Mouse (Mus musculus) monocyte, adult 2 months (primary cell): ENCODE measurements around the gene Cadps2.

ENCODE experiments used
- DNase-seq, 2 experiments: peaks; one replicate each; pipeline ENCODE4 v3.0.0; 2022; ENCODE audit warnings: low spot score in 2 of 2, low read depth in 1 of 2

Gene Cadps2

DNA sequence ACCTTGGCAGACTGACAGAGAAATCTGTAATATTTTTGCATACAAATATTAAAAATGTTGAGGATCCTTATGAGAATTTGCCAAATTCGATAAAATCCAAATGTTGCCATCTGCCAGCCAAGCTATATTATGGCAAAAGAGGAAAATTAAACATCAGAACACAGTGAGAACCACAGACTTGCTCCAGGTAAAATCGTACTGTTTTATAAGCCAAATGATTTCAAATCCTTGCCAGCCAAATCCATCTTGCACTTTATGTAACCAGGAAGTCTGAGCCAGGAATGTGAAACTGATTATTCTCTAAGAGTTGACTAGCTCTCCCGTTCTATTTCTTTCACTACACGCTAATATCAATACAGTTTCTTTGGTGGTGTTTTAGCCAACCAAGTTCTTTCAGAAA lies 269.5 kb downstream of the Cadps2 start:
- no peak for DNase-seq

DNA sequence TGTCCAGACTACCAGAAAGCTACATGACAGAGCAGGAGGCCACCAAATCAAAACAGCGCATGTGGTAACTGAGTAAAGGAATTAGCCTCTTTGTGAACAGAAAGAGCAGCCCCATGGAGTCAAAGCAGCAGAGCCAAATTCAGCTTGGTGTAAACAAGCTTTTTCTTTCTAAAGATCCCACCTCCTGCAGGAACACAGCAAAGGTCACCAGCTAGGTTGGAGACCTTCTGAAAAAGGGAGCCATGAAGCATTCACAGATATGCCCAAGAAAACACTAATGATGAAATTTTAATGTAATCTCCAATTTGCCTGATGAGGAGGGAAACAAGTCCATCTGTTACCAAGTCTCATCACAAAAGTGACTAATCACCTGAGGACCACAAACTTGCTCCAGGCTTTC lies 270.5 kb downstream of the Cadps2 start:
- no peak for DNase-seq

GRCm38 (mm10) chr6:23567651-23568050 lies 271.6 kb downstream of the Cadps2 start:
- DNase-seq = no peak

- no peak for DNase-seq
Observed at GRCm38 (mm10) chr6:23549874-23550273, 289.3 kb downstream of the Cadps2 start.

DNA sequence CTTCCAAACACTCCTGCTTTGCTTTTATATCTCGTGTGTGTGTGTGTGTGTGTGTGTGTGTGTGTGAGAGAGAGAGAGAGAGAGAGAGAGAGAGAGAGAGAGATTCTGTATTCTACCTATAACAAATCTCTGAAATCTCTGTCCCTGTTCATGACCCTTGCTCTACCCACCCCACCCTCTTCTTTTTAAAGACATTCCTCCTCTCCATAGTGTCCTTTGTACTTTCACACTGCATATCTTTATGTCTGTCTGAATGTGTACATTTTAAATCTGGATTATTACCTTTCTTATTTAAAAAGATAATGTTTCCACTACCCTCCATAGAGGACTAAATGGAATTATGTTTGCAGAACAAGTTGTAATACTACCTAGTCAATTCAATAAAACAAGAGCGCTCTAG lies 315.5 kb downstream of the Cadps2 start:
- no peak for DNase-seq

GRCm38 (mm10) chr6:23522556-23522955 lies 316.7 kb downstream of the Cadps2 start:
- DNase-seq = no peak

DNA sequence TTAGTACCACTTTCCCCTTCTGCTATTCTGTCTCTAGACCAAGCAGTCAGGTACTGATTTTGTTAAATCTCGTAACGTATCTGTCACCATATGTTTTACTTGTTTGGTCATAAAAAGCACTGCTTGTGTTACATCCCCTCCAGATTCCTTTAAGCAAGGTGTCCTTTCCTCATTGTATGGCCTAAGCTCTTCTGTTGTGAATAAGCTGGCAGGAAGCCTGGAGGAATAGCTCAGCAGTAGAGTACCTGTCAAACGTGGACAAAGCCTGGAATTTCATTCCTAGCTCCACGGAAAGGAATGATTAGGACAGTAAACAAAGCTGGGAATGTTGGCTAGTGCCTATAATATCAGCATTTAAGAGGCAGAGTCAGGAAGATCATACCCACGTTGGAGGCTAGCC lies 340.6 kb downstream of the Cadps2 start:
- DNase-seq = no peak

GRCm38 (mm10) chr6:23491804-23492203 lies 347.4 kb downstream of the Cadps2 start:
- no peak for DNase-seq

GRCm38 (mm10) chr6:23490431-23490830 lies 348.8 kb downstream of the Cadps2 start:
- DNase-seq = no peak

DNA sequence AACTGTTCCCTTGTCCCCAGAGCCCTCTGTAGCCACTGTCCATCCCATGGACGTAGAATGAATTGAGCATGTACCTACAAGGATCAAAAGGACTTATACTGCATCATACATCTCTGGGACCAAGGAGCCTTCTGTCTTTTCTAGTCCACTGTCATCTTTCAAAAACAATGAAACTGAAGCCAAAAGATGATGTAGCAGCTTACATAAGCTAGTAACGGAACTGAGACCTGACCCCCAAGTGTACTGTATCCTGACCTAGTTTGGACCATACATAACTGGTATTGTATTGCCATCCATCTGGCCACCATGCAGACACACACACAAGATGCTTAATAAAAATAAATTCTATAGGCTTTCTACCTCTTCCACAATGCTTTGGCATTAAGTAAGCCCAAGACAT lies 350.2 kb downstream of the Cadps2 start:
- DNase-seq = no peak

- DNase-seq = no peak
Observed at GRCm38 (mm10) chr6:23472686-23473085, 366.5 kb downstream of the Cadps2 start.

- no peak for DNase-seq
Observed at GRCm38 (mm10) chr6:23471830-23472229, 367.4 kb downstream of the Cadps2 start.

DNA sequence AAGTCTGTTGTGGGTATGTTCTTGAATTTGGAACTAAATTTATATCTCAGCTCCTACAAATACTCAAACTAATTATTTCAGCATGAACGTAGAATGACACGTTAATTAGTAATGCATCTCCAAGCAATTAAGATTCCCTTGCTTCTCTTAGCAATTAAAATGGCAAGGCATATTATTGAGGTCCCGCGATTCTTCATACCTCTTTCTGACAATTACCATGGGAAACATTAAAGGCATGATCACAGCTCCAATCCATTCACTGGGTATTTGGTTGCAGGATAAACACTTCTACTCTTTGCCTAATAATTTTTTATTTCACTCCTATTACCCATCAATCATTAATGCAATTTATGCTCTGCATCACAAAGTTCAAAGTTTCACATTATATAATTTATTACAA lies 371.3 kb downstream of the Cadps2 start:
- no peak for DNase-seq

- DNase-seq = no peak
Observed at GRCm38 (mm10) chr6:23462600-23463280, 376.5 kb downstream of the Cadps2 start.

- no peak for DNase-seq
Observed at GRCm38 (mm10) chr6:23457748-23458147, 381.5 kb downstream of the Cadps2 start.

DNA sequence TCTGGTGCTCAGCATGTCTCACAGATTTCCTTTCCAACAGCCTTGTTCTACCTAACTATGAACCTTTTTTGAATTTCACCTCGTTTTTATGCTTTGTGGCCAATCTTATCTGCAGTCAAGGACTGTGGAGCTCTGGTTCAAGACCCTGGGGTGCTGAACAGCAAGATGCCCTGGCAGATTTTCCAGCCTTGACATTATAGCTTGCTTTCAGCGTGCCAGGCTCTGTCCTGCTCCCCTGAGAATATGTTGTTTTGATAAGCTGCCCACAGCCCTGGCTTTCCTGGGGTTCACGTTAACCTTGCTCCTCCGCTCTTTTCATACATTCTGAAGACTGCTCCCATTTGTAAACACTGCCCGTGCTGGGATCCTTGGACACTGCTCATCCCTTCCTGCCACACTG lies 385.3 kb downstream of the Cadps2 start:
- no peak for DNase-seq

DNA sequence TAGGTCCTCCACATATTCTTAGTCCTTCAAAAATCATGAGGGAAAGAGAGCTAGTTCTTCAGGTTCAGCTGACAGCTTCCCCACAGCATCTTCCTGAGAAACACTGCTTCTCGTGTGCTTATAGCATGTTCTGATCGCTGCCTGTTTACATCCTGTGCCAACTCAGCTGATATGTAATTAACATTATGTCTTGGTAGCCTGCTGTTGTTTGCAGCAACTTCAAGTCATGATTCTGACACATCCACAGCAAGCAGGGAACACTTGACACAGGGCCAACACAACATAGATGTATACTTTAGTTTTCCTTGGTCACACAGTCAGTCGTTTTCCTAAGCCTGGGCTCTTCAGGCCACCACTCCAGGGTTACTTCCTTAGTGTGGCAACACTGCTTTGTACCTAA lies 399.3 kb downstream of the Cadps2 start:
- DNase-seq = no peak

DNA sequence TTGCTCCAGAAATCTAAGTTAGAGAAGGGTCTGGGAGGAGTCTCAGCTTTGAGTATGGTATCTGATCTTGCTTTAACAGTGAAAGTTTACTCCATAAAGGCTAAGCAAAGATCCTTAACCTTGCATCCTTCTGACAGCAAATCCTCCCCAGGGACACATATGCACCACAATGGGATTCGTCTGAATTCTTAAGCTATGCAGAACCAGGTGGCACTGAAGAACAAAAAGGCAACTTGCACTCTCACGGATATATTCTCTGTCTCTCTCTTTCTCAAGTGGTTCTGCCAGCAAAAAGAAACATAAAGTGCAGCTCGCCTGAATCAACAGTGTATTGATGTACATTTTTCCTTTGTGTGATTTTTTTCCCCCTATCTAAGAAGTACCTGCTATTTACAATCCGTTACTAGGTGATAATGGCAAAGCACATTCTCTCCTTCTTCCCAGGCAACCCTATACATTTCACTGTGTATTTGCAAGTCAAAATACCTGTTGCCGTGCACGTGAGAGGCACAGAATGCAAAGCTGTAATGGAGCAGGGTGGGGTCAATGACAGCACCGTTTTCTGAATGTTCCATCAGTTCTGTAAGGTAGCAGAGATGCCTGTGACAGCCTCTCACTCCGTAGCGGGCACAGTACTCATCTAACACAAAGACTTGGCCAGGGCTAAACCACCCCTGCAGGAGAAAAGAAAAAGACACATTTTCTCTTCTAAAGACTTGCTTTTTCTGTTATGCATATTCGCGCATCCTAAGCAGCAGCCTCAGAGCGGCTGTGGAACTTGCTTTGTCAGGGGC lies 428.8 kb downstream of the Cadps2 start:
- DNase-seq = no peak

GRCm38 (mm10) chr6:23394131-23394530 lies 445.1 kb downstream of the Cadps2 start:
- no peak for DNase-seq

DNA sequence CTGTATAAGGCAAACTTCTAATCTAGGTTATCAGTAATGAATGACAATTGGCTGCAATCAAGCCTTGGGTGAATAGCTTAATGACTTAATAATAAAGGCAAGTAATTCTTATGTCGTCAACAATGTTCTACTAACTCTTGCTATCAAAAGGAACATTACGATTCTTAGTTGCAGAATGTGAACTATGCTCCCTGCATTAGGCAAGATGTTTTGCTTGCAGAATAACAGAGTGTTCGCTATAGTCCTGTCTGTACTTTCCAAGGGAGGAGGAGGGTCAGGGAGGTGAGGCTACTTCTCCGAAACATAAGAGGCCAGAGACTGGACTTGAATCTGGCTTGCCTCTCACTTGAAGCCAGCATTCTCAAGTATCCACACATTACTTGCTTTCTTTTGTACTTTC lies 446.5 kb downstream of the Cadps2 start:
- no peak for DNase-seq

DNA sequence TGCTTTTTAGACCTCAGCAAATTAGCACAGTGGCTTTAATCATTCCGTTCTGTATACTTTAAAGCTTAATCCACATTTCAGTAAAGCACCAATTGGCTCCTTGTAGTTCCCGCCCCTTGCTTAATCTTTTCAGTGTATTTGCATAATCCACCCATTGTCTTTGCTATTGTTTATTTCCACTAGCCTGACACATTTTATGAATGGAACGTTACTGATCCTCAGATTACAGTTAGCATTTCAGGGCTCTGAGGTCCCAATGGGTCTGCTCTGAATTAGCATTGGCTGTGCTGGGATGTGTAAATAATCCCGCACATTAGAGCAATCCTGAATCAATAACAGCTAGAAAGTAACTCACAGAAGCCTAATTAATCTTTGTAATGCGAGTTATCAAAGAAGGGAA lies 452.5 kb downstream of the Cadps2 start:
- DNase-seq = no peak

GRCm38 (mm10) chr6:23383004-23383347 lies 456.2 kb downstream of the Cadps2 start:
- no peak for DNase-seq
